Comparison of ENCODE assay signal across 14 mouse cellular contexts in the genomic region with DNA sequence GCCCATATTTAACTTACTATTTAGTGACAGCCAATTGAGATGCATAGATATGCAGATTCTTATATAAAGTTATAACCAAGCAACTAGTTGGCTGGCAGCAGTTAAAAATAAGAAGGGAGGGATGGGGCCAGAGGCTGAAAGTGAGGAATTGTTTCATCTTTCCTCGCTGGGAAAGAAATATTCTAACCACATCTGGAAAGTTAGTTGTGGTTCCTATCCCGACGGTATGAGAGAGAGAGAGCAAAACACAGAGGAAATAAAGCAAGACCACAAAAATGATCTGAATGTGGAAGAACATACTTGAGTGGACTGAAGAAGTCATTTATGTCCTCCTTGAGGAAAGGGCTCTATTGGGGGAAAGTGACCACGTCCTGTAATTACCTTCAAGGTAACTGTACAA.
"Had no signal": no experiment of that assay in that cellular context is flagged by ENCODE, and none has a peak within 500 bp of the region (broad histone marks: within the 10 kb centered on the region; RNA-seq: fewer than 3 reads in every experiment).

No protein-coding gene starts in this region.

- H3K9me3 ChIP-seq: liver, embryonic 15.5 days; midbrain, embryonic 10.5 days; midbrain, embryonic 15.5 days; neural tube, embryonic 12.5 days; stomach, embryonic 15.5 days had no signal

- H3K27ac ChIP-seq: liver, embryonic 15.5 days; midbrain, embryonic 10.5 days; midbrain, embryonic 15.5 days; neural tube, embryonic 12.5 days; stomach, embryonic 15.5 days had no signal

- H3K36me3 ChIP-seq: liver, embryonic 15.5 days; midbrain, embryonic 10.5 days; midbrain, embryonic 15.5 days; neural tube, embryonic 12.5 days; stomach, embryonic 15.5 days had no signal

- H3K4me3 ChIP-seq: liver, embryonic 15.5 days; midbrain, embryonic 10.5 days; midbrain, embryonic 15.5 days; neural tube, embryonic 12.5 days; stomach, embryonic 15.5 days had no signal

- H3K4me2 ChIP-seq: liver, embryonic 11.5 days; liver, embryonic 15.5 days; lung, embryonic 14.5 days; midbrain, embryonic 15.5 days; neural tube, embryonic 12.5 days; stomach, embryonic 15.5 days had no signal

- ATAC-seq: midbrain, embryonic 15.5 days had no signal

- DNase-seq: kidney, adult 8-10 months; kidney, postnatal 4 days; lung, embryonic 14.5 days; lung, postnatal 10 days; lung, postnatal 4 days; spleen, adult 18-20 months; thymus, adult 2 months; thymus, postnatal 25 days had no signal

- H3K4me1 ChIP-seq: liver, embryonic 15.5 days; midbrain, embryonic 10.5 days; stomach, embryonic 15.5 days had no signal

- H3K27me3 ChIP-seq: liver, embryonic 15.5 days; midbrain, embryonic 15.5 days; neural tube, embryonic 12.5 days; stomach, embryonic 15.5 days had no signal

- H3K9ac ChIP-seq: liver, embryonic 15.5 days; lung, embryonic 14.5 days; midbrain, embryonic 15.5 days; neural tube, embryonic 12.5 days; stomach, embryonic 15.5 days had no signal
